Mouse (Mus musculus) heart, embryonic 10.5 days (tissue): ENCODE measurements around the gene Zfp207. TPM values are rescaled to one million over a fixed set of nuclear protein-coding genes. Genes with fewer than 3 reads are reported as not detected.
"Not testable (repeated sequence)": the region's sequence is repeated elsewhere in the genome, so short reads cannot be mapped to it uniquely, and the experiment has no call there.

Experiments
- DNase-seq: peaks from one replicate; pipeline ENCODE4 v3.0.0-alpha.2; 2017; ENCODE audit warnings: low spot score
- H3K27ac ChIP-seq: fragments of 300-500 bp; sonication (generic); 2 replicates; pipeline ENCODE4 v1.5.1; 2016; ENCODE audit warnings: mild to moderate bottlenecking
- H3K27me3 ChIP-seq: fragments of 300-500 bp; sonication (generic); 2 replicates; pipeline ENCODE4 v1.6.1; 2016; ENCODE audit warnings: mild to moderate bottlenecking; ENCODE audit not compliant: poor library complexity, insufficient read depth, severe bottlenecking
- H3K36me3 ChIP-seq: fragments of 300-500 bp; sonication (generic); 2 replicates; pipeline ENCODE4 v1.6.1; 2016; ENCODE audit warnings: mild to moderate bottlenecking, moderate library complexity
- H3K4me1 ChIP-seq: fragments of 300-500 bp; sonication (generic); 2 replicates; pipeline ENCODE4 v1.6.1; 2016; ENCODE audit warnings: mild to moderate bottlenecking
- H3K4me3 ChIP-seq: fragments of 300-500 bp; sonication (generic); 2 replicates; pipeline ENCODE4 v1.5.1; 2016; ENCODE audit warnings: mild to moderate bottlenecking, moderate library complexity
- H3K9me3 ChIP-seq: fragments of 300-500 bp; sonication (generic); 2 replicates; pipeline ENCODE4 v1.6.1; 2016; ENCODE audit warnings: mild to moderate bottlenecking, moderate library complexity
- WGBS: fragments of 180-500 bp; shearing (Covaris S2); methylation state at CpG from one replicate; pipeline ENCODE4 v1.1.7; 2016; 5-methylcytosine and 5-hydroxymethylcytosine counted together
- polyA plus RNA-seq: library from polyadenylated mRNA; unstranded; fragments of >200 nt; fragmentation: Nextera tagmentation; extraction: Ambion mirVana; gene quantifications from 2 replicates; pipeline ENCODE4 v1.2.1, GENCODE M21; 2016

The Zfp207 gene
- polyA plus RNA-seq, 1 experiment from 2014 or later: 222 TPM

- under 1% methylated on average over 20 of the region's 20 CpGs for WGBS
- peak overlapping the region; percentile 96 for H3K27ac ChIP-seq
- no peaks in the 10 kb centered on the region for H3K9me3 ChIP-seq
- peaks cover 39% of the 10 kb centered on the region for H3K36me3 ChIP-seq
- H3K4me3 ChIP-seq: peak overlapping the region; percentile 80
- DNase-seq: no peak
- H3K27me3 ChIP-seq: no peaks in the 10 kb centered on the region
- H3K4me1 ChIP-seq: peaks cover 13% of the 10 kb centered on the region
Observed at GRCm38 (mm10) chr11:80383626-80384046, 557 bp downstream of the Zfp207 start.

GRCm38 (mm10) chr11:80384461-80384860, 1.4 kb downstream of the Zfp207 start:
- Histone ChIP-seq H3K4me1 (peaks cover 13% of the 10 kb centered on the region), H3K27ac (peak overlapping the region; percentile 96; the same call in 1 of the 2 replicates), H3K4me3 (peak overlapping the region; percentile 80), H3K36me3 (peaks cover 47% of the 10 kb centered on the region), H3K9me3 (no peaks in the 10 kb centered on the region), H3K27me3 (no peaks in the 10 kb centered on the region)
- DNase-seq: no peak

- Histone ChIP-seq H3K9me3 (no peaks in the 10 kb centered on the region), H3K27ac (no peak overlapping the region), H3K27me3 (no peaks in the 10 kb centered on the region), H3K4me3 (peak overlapping the region; percentile 80), H3K36me3 (peaks cover 53% of the 10 kb centered on the region), H3K4me1 (peaks cover 13% of the 10 kb centered on the region)
- no peak for DNase-seq
- 62% methylated on average over 4 of the region's 4 CpGs for WGBS
Observed at GRCm38 (mm10) chr11:80385055-80385454, 2.0 kb downstream of the Zfp207 start.

GRCm38 (mm10) chr11:80386790-80387189, 3.7 kb downstream of the Zfp207 start:
- H3K9me3 ChIP-seq: no peaks in the 10 kb centered on the region
- H3K36me3 ChIP-seq: peaks cover 70% of the 10 kb centered on the region
- no peak overlapping the region for H3K4me3 ChIP-seq
- H3K27me3 ChIP-seq: no peaks in the 10 kb centered on the region
- H3K27ac ChIP-seq: no peak overlapping the region
- peaks cover 13% of the 10 kb centered on the region for H3K4me1 ChIP-seq
- 54% methylated on average over 2 of the region's 2 CpGs for WGBS
- DNase-seq: no peak

GRCm38 (mm10) chr11:80389885-80390284, 6.8 kb downstream of the Zfp207 start:
- Histone ChIP-seq H3K4me1 (peaks cover 10% of the 10 kb centered on the region), H3K36me3 (peaks cover 98% of the 10 kb centered on the region), H3K27ac (no peak overlapping the region), H3K27me3 (no peaks in the 10 kb centered on the region), H3K9me3 (no peaks in the 10 kb centered on the region), H3K4me3 (no peak overlapping the region)
- 84% methylated on average over 1 of the region's 1 CpGs for WGBS
- DNase-seq: no peak

- Histone ChIP-seq H3K4me1 (no peaks in the 10 kb centered on the region), H3K36me3 (peaks cover 100% of the 10 kb centered on the region), H3K9me3 (no peaks in the 10 kb centered on the region), H3K4me3 (no peak overlapping the region), H3K27ac (no peak overlapping the region), H3K27me3 (no peaks in the 10 kb centered on the region)
- 97% methylated on average over 2 of the region's 2 CpGs for WGBS
- no peak for DNase-seq
Observed at GRCm38 (mm10) chr11:80391407-80392120, 8.5 kb downstream of the Zfp207 start.

- H3K27me3 ChIP-seq: no peaks in the 10 kb centered on the region
- no peak for DNase-seq
- WGBS: 93% methylated on average over 3 of the region's 3 CpGs
- peaks cover 99% of the 10 kb centered on the region for H3K36me3 ChIP-seq
- H3K4me1 ChIP-seq: no peaks in the 10 kb centered on the region
- no peak overlapping the region for H3K27ac ChIP-seq
- no peak overlapping the region for H3K4me3 ChIP-seq
- H3K9me3 ChIP-seq: no peaks in the 10 kb centered on the region
Observed at GRCm38 (mm10) chr11:80395930-80396329, 12.9 kb downstream of the Zfp207 start.

GRCm38 (mm10) chr11:80396617-80397016, 13.5 kb downstream of the Zfp207 start:
- WGBS: 93% methylated on average over 4 of the region's 4 CpGs
- no peak overlapping the region for H3K27ac ChIP-seq
- H3K9me3 ChIP-seq: no peaks in the 10 kb centered on the region
- no peaks in the 10 kb centered on the region for H3K27me3 ChIP-seq
- DNase-seq: no peak
- H3K36me3 ChIP-seq: peaks cover 99% of the 10 kb centered on the region
- H3K4me1 ChIP-seq: no peaks in the 10 kb centered on the region
- no peak overlapping the region for H3K4me3 ChIP-seq

GRCm38 (mm10) chr11:80407878-80408277, 24.8 kb downstream of the Zfp207 start:
- H3K27ac ChIP-seq, H3K27me3 ChIP-seq, DNase-seq, H3K4me1 ChIP-seq, H3K4me3 ChIP-seq, H3K9me3 ChIP-seq: not testable (repeated sequence)
- H3K36me3 ChIP-seq: peaks cover 77% of the 10 kb centered on the region
- 94% methylated on average over 6 of the region's 6 CpGs for WGBS

- H3K9me3 ChIP-seq: no peaks in the 10 kb centered on the region
- H3K27ac ChIP-seq: no peak overlapping the region
- no peak overlapping the region for H3K4me3 ChIP-seq
- WGBS: 89% methylated on average over 2 of the region's 2 CpGs
- no peaks in the 10 kb centered on the region for H3K4me1 ChIP-seq
- H3K36me3 ChIP-seq: peaks cover 66% of the 10 kb centered on the region
- H3K27me3 ChIP-seq: no peaks in the 10 kb centered on the region
- DNase-seq: no peak
Observed at GRCm38 (mm10) chr11:80410377-80410776, 27.3 kb downstream of the Zfp207 start.

GRCm38 (mm10) chr11:80417085-80417484, 34.0 kb downstream of the Zfp207 start:
- Histone ChIP-seq H3K4me1 (no peaks in the 10 kb centered on the region), H3K36me3 (peaks cover 27% of the 10 kb centered on the region), H3K27me3 (no peaks in the 10 kb centered on the region), H3K9me3 (peaks cover 3% of the 10 kb centered on the region; the same call in 1 of the 2 replicates), H3K27ac (no peak overlapping the region), H3K4me3 (no peak overlapping the region)
- DNase-seq: no peak
- WGBS: 81% methylated on average over 5 of the region's 5 CpGs

- Histone ChIP-seq H3K27me3 (no peaks in the 10 kb centered on the region), H3K27ac (no peak overlapping the region), H3K4me3 (no peak overlapping the region), H3K9me3 (peaks cover 3% of the 10 kb centered on the region; the same call in 1 of the 2 replicates), H3K4me1 (no peaks in the 10 kb centered on the region), H3K36me3 (peaks cover 19% of the 10 kb centered on the region)
- DNase-seq: no peak
- WGBS: 91% methylated on average over 1 of the region's 1 CpGs
Observed at GRCm38 (mm10) chr11:80419743-80420142, 36.7 kb downstream of the Zfp207 start.

- 61% methylated on average over 2 of the region's 2 CpGs for WGBS
- H3K27me3 ChIP-seq: no peaks in the 10 kb centered on the region
- H3K4me1 ChIP-seq: no peaks in the 10 kb centered on the region
- H3K4me3 ChIP-seq: no peak overlapping the region
- no peak for DNase-seq
- no peak overlapping the region for H3K27ac ChIP-seq
- H3K9me3 ChIP-seq: peaks cover 3% of the 10 kb centered on the region; the same call in 1 of the 2 replicates
- H3K36me3 ChIP-seq: peaks cover 13% of the 10 kb centered on the region
Observed at GRCm38 (mm10) chr11:80420202-80420984, 37.3 kb downstream of the Zfp207 start.
